Mouse (Mus musculus) testis, adult 2 months (tissue): ENCODE measurements at regions not wholly inside any gene's neighbourhood (a gene's known extent, or its start where the extent isn't known, plus 50 kb on each side); places are given as distances from the start of the nearest gene placed in this dataset.

ENCODE experiments used
- CTCF ChIP-seq: fragments of 200-500 bp; IDR thresholded peaks from 2 replicates; pipeline ENCODE4 v1.5.1; 2012; ENCODE audit warnings: low read depth, mild to moderate bottlenecking, inconsistent platforms, low read length, moderate library complexity; ENCODE audit not compliant: control insufficient read depth, insufficient read depth, insufficient replicate concordance
- POLR2A ChIP-seq: fragments of 200-500 bp; IDR thresholded peaks from 2 replicates; pipeline ENCODE4 v1.6.1; 2012; ENCODE audit warnings: low read depth, mild to moderate bottlenecking, inconsistent platforms, low read length, moderate library complexity; ENCODE audit not compliant: control insufficient read depth

- TF ChIP-seq CTCF: peak; percentile 99
- no peak for TF ChIP-seq POLR2A
Observed at GRCm38 (mm10) chr8:31033281-31033680, 2395.2 kb upstream of the 5930422O12Rik start.
